Mouse (Mus musculus): ENCODE measurements around the gene Sec22a. TPM values are rescaled to one million over a fixed set of nuclear protein-coding genes. Genes with fewer than 3 reads are reported as not detected.

Sec22a gene
- polyA plus RNA-seq, 1 experiment from 2014 or later, result 8.8 TPM

DNA sequence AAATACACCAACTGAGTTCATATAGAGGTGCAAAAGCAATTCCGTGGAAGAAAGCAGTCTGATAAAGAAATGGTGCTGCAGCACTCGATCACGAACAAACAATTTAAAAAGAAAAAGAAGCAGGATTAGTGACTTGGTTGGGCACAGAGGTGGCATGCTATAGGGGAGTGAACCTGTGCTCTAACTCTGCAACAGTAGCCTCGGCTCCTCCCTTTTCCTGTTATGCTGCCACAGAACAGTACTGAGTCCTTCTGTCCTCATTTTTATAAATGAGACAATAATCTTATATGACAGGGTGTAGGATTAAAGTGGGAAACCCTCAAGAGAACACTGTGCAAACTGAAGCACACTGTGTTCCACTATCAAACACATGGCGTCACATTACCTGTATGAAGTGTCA, 46.3 kb downstream of the Sec22a start:
- no peaks in the 10 kb centered on the region for H3K4me1 ChIP-seq (ENCODE audit: control insufficient read depth, low read depth, low read length)
- H3K4me2 ChIP-seq (ENCODE audit: low read depth, low read length), result no peak overlapping the region
- H3K36me3 ChIP-seq (ENCODE audit: control insufficient read depth, insufficient read depth), result no peaks in the 10 kb centered on the region
- no peak overlapping the region for H3K27ac ChIP-seq (ENCODE audit: low read length)
- no peak overlapping the region for H3K4me3 ChIP-seq (ENCODE audit: low read depth, low read length)
- no peak overlapping the region for H3K9ac ChIP-seq (ENCODE audit: low read depth, low read length)
- no peaks in the 10 kb centered on the region for H3K9me3 ChIP-seq (replicated peaks; ENCODE audit: control insufficient read depth, low read length)
- no peak for ATAC-seq (ENCODE audit: low read depth)
- H3K27me3 ChIP-seq (ENCODE audit: control insufficient read depth, insufficient read depth, low read depth, low read length), result no peaks in the 10 kb centered on the region
- WGBS (ENCODE audit: insufficient replicate concordance), result 48% methylated on average over 5 of the region's 5 CpGs

DNA sequence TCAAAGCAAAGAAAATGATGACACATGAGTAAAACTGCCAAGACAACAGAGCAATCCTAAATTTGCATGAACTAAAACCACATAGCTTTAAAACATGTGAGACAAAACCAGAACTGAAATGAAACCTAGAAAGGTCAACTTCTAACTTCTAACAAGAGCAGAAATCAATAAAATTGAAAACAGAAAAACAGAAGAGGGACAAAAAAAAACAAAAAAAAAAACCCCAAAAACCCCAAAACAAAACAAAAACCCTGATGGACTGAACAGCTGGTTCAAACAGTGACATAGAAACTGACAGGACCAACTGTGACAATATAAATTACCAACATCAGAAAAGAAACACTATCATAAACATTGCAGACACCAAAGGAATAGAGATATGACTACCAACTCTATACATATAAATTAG, 46.9 kb downstream of the Sec22a start:
- H3K27me3 ChIP-seq (ENCODE audit: control insufficient read depth, insufficient read depth, low read depth, low read length), result no peaks in the 10 kb centered on the region
- no peak overlapping the region for H3K9ac ChIP-seq (ENCODE audit: low read depth, low read length)
- no peak overlapping the region for H3K4me2 ChIP-seq (ENCODE audit: low read depth, low read length)
- H3K27ac ChIP-seq (ENCODE audit: low read length), result no peak overlapping the region
- no peak for ATAC-seq (ENCODE audit: low read depth)
- no peak overlapping the region for H3K4me3 ChIP-seq (ENCODE audit: low read depth, low read length)
- no peaks in the 10 kb centered on the region for H3K9me3 ChIP-seq (replicated peaks; ENCODE audit: control insufficient read depth, low read length)
- no peaks in the 10 kb centered on the region for H3K4me1 ChIP-seq (ENCODE audit: control insufficient read depth, low read depth, low read length)
- no peaks in the 10 kb centered on the region for H3K36me3 ChIP-seq (ENCODE audit: control insufficient read depth, insufficient read depth)

DNA sequence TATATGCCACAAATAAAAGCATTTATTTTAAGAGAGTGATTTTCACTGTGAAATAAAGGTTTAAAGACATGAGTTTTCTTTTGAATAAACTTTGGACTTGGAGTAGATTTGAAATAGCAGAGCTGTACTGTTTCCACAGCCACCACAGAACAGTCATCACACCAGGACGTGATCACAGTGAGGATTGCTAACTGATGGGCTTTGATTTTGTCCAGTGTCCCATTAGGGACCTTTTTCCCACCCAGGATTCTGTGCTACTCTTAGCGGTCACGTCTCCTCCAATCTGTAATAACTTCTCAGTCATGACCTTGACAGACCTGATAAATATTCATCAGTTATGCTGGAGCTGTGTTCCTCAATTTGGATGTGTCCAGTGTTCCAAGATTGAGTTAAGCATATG, 48.2 kb downstream of the Sec22a start:
- WGBS (ENCODE audit: insufficient replicate concordance), result 72% methylated on average over 3 of the region's 3 CpGs
- no peak for ATAC-seq (ENCODE audit: low read depth)
- Histone ChIP-seq H3K27ac (ENCODE audit: low read length) (no peak overlapping the region), H3K4me2 (ENCODE audit: low read depth, low read length) (no peak overlapping the region), H3K4me1 (ENCODE audit: control insufficient read depth, low read depth, low read length) (no peaks in the 10 kb centered on the region), H3K27me3 (ENCODE audit: control insufficient read depth, insufficient read depth, low read depth, low read length) (no peaks in the 10 kb centered on the region), H3K4me3 (ENCODE audit: low read depth, low read length) (no peak overlapping the region), H3K9me3 (replicated peaks; ENCODE audit: control insufficient read depth, low read length) (no peaks in the 10 kb centered on the region), H3K9ac (ENCODE audit: low read depth, low read length) (no peak overlapping the region), H3K36me3 (ENCODE audit: control insufficient read depth, insufficient read depth) (no peaks in the 10 kb centered on the region)

DNA sequence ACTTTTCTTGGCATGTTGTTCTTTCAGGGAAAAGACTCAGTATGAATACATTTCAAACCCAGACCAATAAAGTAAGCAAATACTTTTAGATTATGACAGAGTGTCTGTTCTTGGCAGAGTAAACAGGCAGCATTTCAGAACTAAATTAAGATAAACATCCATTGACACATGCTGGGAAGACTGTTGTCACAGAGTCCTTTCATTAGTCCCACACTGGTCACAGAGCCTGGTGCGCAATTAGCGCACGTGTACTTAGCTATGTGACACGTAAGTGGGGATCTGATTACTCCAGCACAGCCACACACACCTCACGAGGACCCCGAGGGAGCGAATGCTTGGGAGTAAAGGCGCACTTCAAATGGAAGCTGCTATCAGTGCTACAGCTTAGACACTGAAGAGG, 52.1 kb downstream of the Sec22a start:
- WGBS (ENCODE audit: insufficient replicate concordance), result 67% methylated on average over 8 of the region's 8 CpGs
- Histone ChIP-seq H3K4me1 (ENCODE audit: control insufficient read depth, low read depth, low read length) (no peaks in the 10 kb centered on the region), H3K36me3 (ENCODE audit: control insufficient read depth, insufficient read depth) (no peaks in the 10 kb centered on the region), H3K9ac (ENCODE audit: low read depth, low read length) (no peak overlapping the region), H3K4me3 (ENCODE audit: low read depth, low read length) (no peak overlapping the region), H3K4me2 (ENCODE audit: low read depth, low read length) (no peak overlapping the region), H3K27me3 (ENCODE audit: control insufficient read depth, insufficient read depth, low read depth, low read length) (no peaks in the 10 kb centered on the region), H3K9me3 (replicated peaks; ENCODE audit: control insufficient read depth, low read length) (no peaks in the 10 kb centered on the region), H3K27ac (ENCODE audit: low read length) (no peak overlapping the region)
- ATAC-seq (ENCODE audit: low read depth), result no peak

DNA sequence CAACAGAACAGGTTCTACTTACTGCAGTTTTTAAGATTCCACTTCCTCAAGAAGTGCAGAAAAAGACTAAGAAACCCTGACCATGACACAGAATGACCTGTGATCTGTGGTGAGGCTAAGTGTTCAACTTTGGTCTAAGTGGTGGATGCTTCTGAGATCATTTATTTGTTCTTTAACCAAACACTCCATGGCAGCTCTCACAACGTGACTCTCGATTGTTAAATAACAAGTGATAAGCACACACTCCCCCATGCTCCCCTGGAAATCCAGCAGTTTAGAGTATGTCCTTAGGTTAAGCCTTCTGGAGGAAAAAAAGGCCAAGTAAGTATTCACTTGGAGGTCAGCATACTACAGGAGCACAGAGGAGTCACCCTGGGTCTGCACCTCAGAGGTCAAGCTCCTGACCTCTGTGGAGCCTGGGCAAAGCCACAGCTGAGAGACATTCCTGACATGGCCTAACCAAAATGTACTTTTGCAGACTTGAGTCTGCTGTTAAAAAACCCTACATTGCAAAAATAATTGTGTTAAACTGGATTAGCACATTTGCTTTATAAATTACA, 53.1 kb downstream of the Sec22a start:
- Histone ChIP-seq H3K4me1 (ENCODE audit: control insufficient read depth, low read depth, low read length) (no peaks in the 10 kb centered on the region), H3K9ac (ENCODE audit: low read depth, low read length) (no peak overlapping the region), H3K36me3 (ENCODE audit: control insufficient read depth, insufficient read depth) (no peaks in the 10 kb centered on the region), H3K9me3 (replicated peaks; ENCODE audit: control insufficient read depth, low read length) (no peaks in the 10 kb centered on the region), H3K27me3 (ENCODE audit: control insufficient read depth, insufficient read depth, low read depth, low read length) (no peaks in the 10 kb centered on the region), H3K4me3 (ENCODE audit: low read depth, low read length) (no peak overlapping the region), H3K27ac (ENCODE audit: low read length) (no peak overlapping the region), H3K4me2 (ENCODE audit: low read depth, low read length) (no peak overlapping the region)
- 25% methylated on average over 2 of the region's 2 CpGs for WGBS (ENCODE audit: insufficient replicate concordance)
- ATAC-seq (ENCODE audit: low read depth), result no peak

DNA sequence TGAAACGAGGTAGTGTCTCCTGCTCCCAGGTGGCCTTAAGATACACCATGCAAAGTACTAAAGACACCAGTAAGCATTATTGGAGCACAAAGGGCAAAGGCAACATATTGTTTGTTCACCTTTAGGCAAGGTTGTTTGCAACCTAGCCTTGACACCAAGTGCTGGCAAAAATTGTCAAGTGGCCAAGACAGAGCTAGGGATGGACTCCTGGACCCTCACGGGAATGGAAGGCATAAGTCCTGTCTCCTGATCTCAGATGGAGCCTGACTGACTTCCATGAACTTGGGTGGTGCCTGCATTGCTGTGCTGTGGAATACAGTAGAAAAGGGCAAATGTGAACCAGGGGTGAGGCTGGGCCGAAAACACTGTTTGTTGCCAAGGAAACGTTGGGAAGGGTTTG, 54.1 kb downstream of the Sec22a start:
- ATAC-seq (ENCODE audit: low read depth), result no peak
- no peak overlapping the region for H3K4me3 ChIP-seq (ENCODE audit: low read depth, low read length)
- H3K4me2 ChIP-seq (ENCODE audit: low read depth, low read length), result no peak overlapping the region
- 61% methylated on average over 4 of the region's 4 CpGs for WGBS (ENCODE audit: insufficient replicate concordance)
- H3K9ac ChIP-seq (ENCODE audit: low read depth, low read length), result no peak overlapping the region
- H3K27ac ChIP-seq (ENCODE audit: low read length), result no peak overlapping the region
- no peaks in the 10 kb centered on the region for H3K27me3 ChIP-seq (ENCODE audit: control insufficient read depth, insufficient read depth, low read depth, low read length)
- H3K36me3 ChIP-seq (ENCODE audit: control insufficient read depth, insufficient read depth), result no peaks in the 10 kb centered on the region
- no peaks in the 10 kb centered on the region for H3K9me3 ChIP-seq (replicated peaks; ENCODE audit: control insufficient read depth, low read length)
- no peaks in the 10 kb centered on the region for H3K4me1 ChIP-seq (ENCODE audit: control insufficient read depth, low read depth, low read length)

DNA sequence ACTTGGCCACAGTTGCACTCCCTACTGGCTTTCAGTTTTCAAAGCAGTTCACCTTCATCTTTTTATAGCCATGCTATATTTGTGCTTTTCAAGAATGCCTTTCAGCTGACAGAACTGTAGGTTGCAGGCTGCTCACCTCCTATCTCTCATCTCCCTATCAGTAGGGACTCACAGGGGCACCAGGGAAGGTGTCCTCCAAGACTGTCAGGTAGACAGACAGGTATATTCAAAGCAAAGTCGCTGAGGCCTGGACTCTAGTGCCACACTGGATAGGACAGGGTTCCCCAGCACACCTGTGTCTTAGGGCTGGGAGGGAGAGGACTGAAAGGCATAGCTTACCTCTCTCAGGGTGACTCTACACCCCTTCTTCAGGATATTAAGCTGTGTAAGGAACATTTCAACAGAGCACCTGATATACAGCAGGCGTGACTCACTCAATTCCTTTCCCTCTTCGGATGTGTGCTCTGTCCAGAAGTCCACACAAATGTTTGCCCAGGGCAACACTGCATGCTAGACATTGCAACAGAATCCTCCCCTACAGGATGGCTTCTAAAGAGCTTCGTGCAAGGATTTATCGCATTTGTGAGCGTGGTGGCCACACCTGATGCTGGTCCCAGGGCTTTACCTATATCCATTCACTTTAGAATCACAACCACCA, 55.1 kb downstream of the Sec22a start:
- 55% methylated on average over 6 of the region's 6 CpGs for WGBS (ENCODE audit: insufficient replicate concordance)
- ATAC-seq (ENCODE audit: low read depth), result peak; percentile 89
- H3K9ac ChIP-seq (ENCODE audit: low read depth, low read length), result no peak overlapping the region
- no peaks in the 10 kb centered on the region for H3K9me3 ChIP-seq (replicated peaks; ENCODE audit: control insufficient read depth, low read length)
- no peak overlapping the region for H3K4me2 ChIP-seq (ENCODE audit: low read depth, low read length)
- H3K27ac ChIP-seq (ENCODE audit: low read length), result peak overlapping the region; percentile 52
- H3K4me3 ChIP-seq (ENCODE audit: low read depth, low read length), result no peak overlapping the region
- H3K36me3 ChIP-seq (ENCODE audit: control insufficient read depth, insufficient read depth), result no peaks in the 10 kb centered on the region
- H3K27me3 ChIP-seq (ENCODE audit: control insufficient read depth, insufficient read depth, low read depth, low read length), result no peaks in the 10 kb centered on the region
- no peaks in the 10 kb centered on the region for H3K4me1 ChIP-seq (ENCODE audit: control insufficient read depth, low read depth, low read length)

DNA sequence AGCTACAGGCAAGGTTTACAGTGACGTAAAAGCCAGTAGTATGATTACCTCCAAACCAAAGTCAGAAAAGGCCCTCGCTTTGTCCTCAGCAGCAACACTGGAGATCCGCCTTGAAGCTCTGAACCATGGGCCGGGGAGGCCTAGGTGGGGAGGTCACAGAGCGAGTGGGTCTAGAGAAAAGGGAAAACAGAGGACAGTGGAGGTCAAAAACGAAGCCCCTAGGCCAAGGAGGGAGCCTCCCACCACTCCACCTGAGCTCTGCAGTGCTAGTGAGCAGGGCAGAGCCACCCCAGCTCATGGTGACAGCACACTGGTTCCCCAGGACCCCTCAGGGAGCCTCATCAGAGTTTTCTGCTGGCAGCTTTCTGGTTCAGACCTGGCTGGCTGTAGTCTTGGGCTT, 55.7 kb downstream of the Sec22a start:
- Histone ChIP-seq H3K9me3 (replicated peaks; ENCODE audit: control insufficient read depth, low read length) (no peaks in the 10 kb centered on the region), H3K27me3 (ENCODE audit: control insufficient read depth, insufficient read depth, low read depth, low read length) (no peaks in the 10 kb centered on the region), H3K36me3 (ENCODE audit: control insufficient read depth, insufficient read depth) (no peaks in the 10 kb centered on the region), H3K9ac (ENCODE audit: low read depth, low read length) (no peak overlapping the region), H3K4me1 (ENCODE audit: control insufficient read depth, low read depth, low read length) (no peaks in the 10 kb centered on the region), H3K4me2 (ENCODE audit: low read depth, low read length) (no peak overlapping the region), H3K27ac (ENCODE audit: low read length) (no peak overlapping the region), H3K4me3 (ENCODE audit: low read depth, low read length) (no peak overlapping the region)
- WGBS (ENCODE audit: insufficient replicate concordance), result 68% methylated on average over 6 of the region's 6 CpGs
- no peak for ATAC-seq (ENCODE audit: low read depth)

DNA sequence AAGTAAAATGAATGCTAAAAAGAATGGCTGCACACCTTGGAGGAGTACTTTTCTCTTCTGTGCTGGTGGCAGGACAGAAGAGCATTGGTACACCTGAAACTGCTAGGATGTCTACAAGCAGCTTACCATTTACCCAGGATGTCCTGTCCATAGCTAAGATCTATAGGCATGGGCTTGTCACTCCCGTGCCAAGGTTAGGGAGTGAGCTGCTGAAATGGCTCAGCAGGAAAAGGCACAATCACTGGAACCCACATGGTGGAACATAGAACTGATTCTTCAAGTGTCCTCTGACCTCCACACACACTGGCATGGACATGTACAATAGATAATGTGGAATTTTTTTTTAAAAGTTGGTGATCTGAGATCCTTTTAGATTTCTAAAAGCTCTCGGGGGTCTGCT, 56.4 kb downstream of the Sec22a start:
- no peak overlapping the region for H3K4me2 ChIP-seq (ENCODE audit: low read depth, low read length)
- H3K9ac ChIP-seq (ENCODE audit: low read depth, low read length), result no peak overlapping the region
- WGBS (ENCODE audit: insufficient replicate concordance), result 45% methylated on average over 2 of the region's 2 CpGs
- H3K9me3 ChIP-seq (replicated peaks; ENCODE audit: control insufficient read depth, low read length), result no peaks in the 10 kb centered on the region
- no peaks in the 10 kb centered on the region for H3K27me3 ChIP-seq (ENCODE audit: control insufficient read depth, insufficient read depth, low read depth, low read length)
- no peaks in the 10 kb centered on the region for H3K4me1 ChIP-seq (ENCODE audit: control insufficient read depth, low read depth, low read length)
- H3K36me3 ChIP-seq (ENCODE audit: control insufficient read depth, insufficient read depth), result no peaks in the 10 kb centered on the region
- ATAC-seq (ENCODE audit: low read depth), result no peak
- no peak overlapping the region for H3K27ac ChIP-seq (ENCODE audit: low read length)
- H3K4me3 ChIP-seq (ENCODE audit: low read depth, low read length), result no peak overlapping the region
